Mouse (Mus musculus) kidney, embryonic 14.5 days (tissue): ENCODE data around the gene Tmem52b. TPM values are rescaled to one million over a fixed set of nuclear protein-coding genes. Genes with fewer than 3 reads are reported as not detected.

Source experiments
- ATAC-seq: fragments of 200-750 bp; cut with Nextera tagmentation; 2 replicates; pipeline ENCODE4 v1.8.0; 2017; ENCODE audit warnings: moderate number of reproducible peaks, mild to moderate bottlenecking, moderate TSS enrichment, moderate library complexity; ENCODE audit not compliant: low FRiP score, low TSS enrichment
- H3K27ac ChIP-seq: fragments of 300-500 bp; sonication (generic); 2 replicates; pipeline ENCODE4 v1.5.1; 2014; ENCODE audit warnings: low read depth, mild to moderate bottlenecking, low read length, moderate library complexity, mixed read lengths
- H3K27me3 ChIP-seq: fragments of 300-500 bp; sonication (generic); 2 replicates; pipeline ENCODE4 v1.6.1; 2014; ENCODE audit warnings: mild to moderate bottlenecking, low read length; ENCODE audit not compliant: control insufficient read depth, insufficient read depth
- H3K36me3 ChIP-seq: fragments of 300-500 bp; sonication (generic); 2 replicates; pipeline ENCODE4 v1.6.1; 2014; ENCODE audit warnings: low read length, mixed read lengths; ENCODE audit not compliant: control insufficient read depth, insufficient read depth
- H3K4me1 ChIP-seq: fragments of 300-500 bp; sonication (generic); 2 replicates; pipeline ENCODE4 v1.6.1; 2014; ENCODE audit warnings: low read length, mixed read lengths; ENCODE audit not compliant: control insufficient read depth, insufficient read depth
- H3K4me2 ChIP-seq: fragments of 300-500 bp; sonication (generic); replicated peaks from 2 replicates; pipeline ENCODE4 v1.6.1; 2014; ENCODE audit warnings: low read depth, mild to moderate bottlenecking, low read length
- H3K4me3 ChIP-seq: fragments of 300-500 bp; sonication (generic); 2 replicates; pipeline ENCODE4 v1.5.1; 2014; ENCODE audit warnings: mild to moderate bottlenecking, low read length
- H3K9ac ChIP-seq: fragments of 300-500 bp; sonication (generic); 2 replicates; pipeline ENCODE4 v1.6.1; 2014; ENCODE audit warnings: low read depth, mild to moderate bottlenecking, low read length, moderate library complexity
- H3K9me3 ChIP-seq: fragments of 300-500 bp; sonication (generic); 2 replicates; pipeline ENCODE4 v1.6.1; 2016; ENCODE audit warnings: low read length; ENCODE audit not compliant: control insufficient read depth
- WGBS: fragments of 180-500 bp; shearing (Covaris S2); extraction: QIAGEN DNeasy Blood & Tissue Kit; methylation state at CpG from one replicate; pipeline ENCODE4 v1.1.7; 2014; 5-methylcytosine and 5-hydroxymethylcytosine counted together
- polyA plus RNA-seq: library from polyadenylated mRNA; unstranded; fragments of >200 nt; fragmentation: Nextera tagmentation; extraction: Ambion mirVana; gene quantifications from 2 replicates; pipeline ENCODE4 v1.2.1, GENCODE M21; 2014

Gene Tmem52b
- polyA plus RNA-seq, 1 experiment from 2014 or later = 38.3 TPM

DNA sequence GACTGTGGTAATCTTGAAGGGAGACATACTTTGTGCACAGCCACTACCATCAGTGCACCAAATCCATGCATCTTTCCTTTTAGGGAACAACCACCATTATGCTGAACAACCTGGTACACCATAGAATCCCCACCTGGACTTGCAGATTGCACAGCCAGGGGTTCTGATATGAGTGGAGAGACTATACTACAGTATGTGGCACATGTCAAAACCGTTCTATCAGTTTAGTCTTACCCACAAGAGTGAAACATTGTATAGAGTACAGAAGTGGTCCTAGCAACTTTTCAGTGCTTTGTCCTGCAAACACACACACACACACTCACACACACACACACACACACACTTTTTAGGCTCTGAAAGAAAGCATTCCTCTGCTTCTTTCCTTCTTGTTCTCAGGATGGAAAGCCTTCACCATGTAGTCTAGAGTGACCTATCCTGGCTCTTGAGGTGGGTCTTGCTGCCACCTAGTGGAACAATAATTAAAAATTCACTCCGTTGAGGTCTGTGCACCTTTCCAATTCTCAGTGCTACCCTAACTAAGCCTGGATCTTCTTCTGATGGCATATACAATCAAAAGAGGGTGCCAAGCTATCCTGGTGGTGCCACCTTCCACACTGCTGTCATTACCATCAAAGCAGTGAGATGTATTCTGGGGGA lies 5.5 kb downstream of the Tmem52b start:
- Histone ChIP-seq H3K27ac (no peak overlapping the region), H3K9me3 (no peaks in the 10 kb centered on the region), H3K27me3 (no peaks in the 10 kb centered on the region), H3K4me3 (no peak overlapping the region), H3K9ac (no peak overlapping the region), H3K4me2 (no peak overlapping the region), H3K4me1 (peaks cover 4% of the 10 kb centered on the region; the same call in 1 of the 2 replicates), H3K36me3 (no peaks in the 10 kb centered on the region)
- ATAC-seq = peak; percentile 89
- WGBS = 50% methylated on average over 2 of the region's 2 CpGs

DNA sequence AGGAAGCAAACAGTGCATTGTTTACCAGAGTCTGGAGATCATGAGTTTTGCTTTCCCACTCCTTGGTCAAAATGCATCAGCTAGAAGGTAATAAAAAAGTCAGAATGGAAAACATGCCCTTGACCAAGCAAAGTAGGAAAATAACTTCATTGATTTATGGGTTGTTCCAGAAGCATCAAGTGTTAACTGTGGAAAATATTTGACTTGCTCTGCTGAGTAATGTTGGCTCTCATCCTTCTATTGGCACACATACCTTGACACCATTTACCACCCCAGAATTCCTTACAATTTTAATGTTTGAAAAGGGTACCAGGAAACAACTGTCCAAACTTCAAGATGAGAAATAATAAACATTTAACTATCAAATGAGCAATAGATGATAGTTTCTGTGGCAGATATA lies 13.7 kb downstream of the Tmem52b start:
- Histone ChIP-seq H3K27me3 (no peaks in the 10 kb centered on the region), H3K36me3 (no peaks in the 10 kb centered on the region), H3K9ac (no peak overlapping the region), H3K4me2 (no peak overlapping the region), H3K4me3 (no peak overlapping the region), H3K27ac (no peak overlapping the region), H3K4me1 (no peaks in the 10 kb centered on the region), H3K9me3 (no peaks in the 10 kb centered on the region)
- no peak for ATAC-seq

DNA sequence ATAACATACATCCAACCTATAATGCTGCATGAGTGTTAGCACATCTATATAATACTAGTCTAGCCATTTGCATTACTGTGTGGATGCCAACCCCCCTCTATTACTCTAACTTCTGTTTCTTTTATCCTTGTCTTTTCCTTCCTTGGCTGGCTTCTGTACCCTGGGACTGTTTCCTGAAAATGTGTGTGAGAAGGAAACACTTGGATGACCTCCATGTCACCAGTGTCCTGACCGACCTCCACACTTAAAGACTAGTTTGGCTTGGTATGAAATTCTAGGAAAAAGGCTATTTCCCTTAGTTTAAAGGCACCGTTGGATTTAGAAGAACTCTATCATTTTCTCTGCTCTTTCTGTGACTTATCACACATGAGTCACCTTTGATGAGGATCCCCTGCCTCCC lies 15.1 kb downstream of the Tmem52b start:
- Histone ChIP-seq H3K9ac (no peak overlapping the region), H3K36me3 (no peaks in the 10 kb centered on the region), H3K4me1 (0 out of 2 replicates have a peak, but pooled peaks cover 3% of the 10 kb centered on the region), H3K27ac (no peak overlapping the region), H3K9me3 (no peaks in the 10 kb centered on the region), H3K4me3 (no peak overlapping the region), H3K4me2 (no peak overlapping the region), H3K27me3 (no peaks in the 10 kb centered on the region)
- WGBS = 70% methylated on average over 2 of the region's 2 CpGs
- ATAC-seq = no peak

DNA sequence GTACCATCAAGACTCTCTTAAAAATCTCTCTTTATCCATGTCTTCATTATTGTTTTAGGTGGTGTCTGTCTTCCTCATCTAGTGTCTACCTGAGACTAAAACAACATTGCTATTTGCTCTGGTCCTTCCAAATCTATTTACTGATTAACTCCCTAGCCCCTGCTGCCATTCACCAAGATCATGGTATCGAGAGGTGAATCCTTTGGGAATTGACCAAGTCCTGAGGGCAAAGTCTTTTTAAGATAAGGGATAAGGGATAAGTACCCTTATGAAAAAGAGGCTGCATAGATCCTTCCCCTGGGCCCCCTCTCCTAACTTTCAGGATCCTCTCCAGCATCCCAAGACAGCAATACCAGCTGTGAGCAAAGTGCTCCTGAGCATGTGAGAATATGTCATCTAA lies 17.2 kb downstream of the Tmem52b start:
- Histone ChIP-seq H3K4me2 (no peak overlapping the region), H3K27ac (no peak overlapping the region), H3K9ac (no peak overlapping the region), H3K27me3 (no peaks in the 10 kb centered on the region), H3K4me1 (peaks cover 11% of the 10 kb centered on the region; the same call in 1 of the 2 replicates), H3K4me3 (no peak overlapping the region), H3K9me3 (no peaks in the 10 kb centered on the region), H3K36me3 (no peaks in the 10 kb centered on the region)
- ATAC-seq = no peak
- WGBS = 71% methylated on average over 1 of the region's 1 CpGs

DNA sequence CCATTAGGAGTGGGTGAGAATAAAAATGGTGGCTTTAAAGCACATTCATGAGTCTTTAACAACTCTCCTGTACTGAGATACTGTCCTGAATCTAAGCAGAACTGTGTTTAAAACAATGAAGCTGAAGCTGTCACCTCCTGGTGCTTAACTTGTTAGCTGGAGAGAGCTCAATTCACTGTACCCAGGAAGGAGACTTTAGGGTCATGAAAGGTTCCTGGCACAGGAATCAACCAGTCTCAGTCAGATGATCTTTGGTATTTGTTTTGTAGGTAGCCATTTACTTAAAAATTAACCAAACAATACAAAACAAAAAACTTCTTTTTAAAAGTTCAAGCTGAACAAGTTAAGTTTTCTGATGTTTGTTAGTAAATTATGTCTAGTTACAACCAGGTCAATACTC lies 17.9 kb downstream of the Tmem52b start:
- Histone ChIP-seq H3K9ac (no peak overlapping the region), H3K4me3 (no peak overlapping the region), H3K9me3 (no peaks in the 10 kb centered on the region), H3K4me1 (peaks cover 14% of the 10 kb centered on the region; the same call in 1 of the 2 replicates), H3K36me3 (no peaks in the 10 kb centered on the region), H3K4me2 (no peak overlapping the region), H3K27me3 (no peaks in the 10 kb centered on the region), H3K27ac (no peak overlapping the region)
- no peak for ATAC-seq

DNA sequence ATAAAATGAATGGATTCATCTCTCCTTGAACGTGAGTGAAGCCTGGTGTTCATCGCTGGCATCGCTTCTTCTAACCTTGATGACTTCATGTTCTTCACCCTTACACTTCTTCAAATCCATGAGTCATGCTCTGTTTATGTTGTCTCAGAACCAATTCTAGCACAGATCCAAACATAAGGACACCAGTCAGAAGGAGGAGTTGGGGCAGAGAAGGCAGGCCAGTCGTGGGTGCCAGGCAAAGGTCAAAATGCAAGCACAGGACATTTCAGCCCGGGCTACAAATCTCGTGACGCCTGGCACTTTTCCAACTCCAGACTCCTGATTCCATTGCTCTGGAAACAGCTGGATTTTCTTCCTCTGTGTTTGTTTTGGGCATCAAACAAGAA lies 20.2 kb downstream of the Tmem52b start:
- ATAC-seq = peak; percentile 67
- H3K9me3 ChIP-seq = no peaks in the 10 kb centered on the region
- peaks cover 14% of the 10 kb centered on the region; the same call in 1 of the 2 replicates for H3K4me1 ChIP-seq
- peak overlapping the region; percentile 56 for H3K4me2 ChIP-seq
- peak overlapping the region; percentile 91 for H3K4me3 ChIP-seq
- 27% methylated on average over 7 of the region's 7 CpGs for WGBS
- H3K27me3 ChIP-seq = no peaks in the 10 kb centered on the region
- H3K27ac ChIP-seq = peak overlapping the region; percentile 12; the same call in 1 of the 2 replicates
- H3K9ac ChIP-seq = peak overlapping the region; percentile 68; the same call in 1 of the 2 replicates
- H3K36me3 ChIP-seq = peaks cover 2% of the 10 kb centered on the region; the same call in 1 of the 2 replicates

DNA sequence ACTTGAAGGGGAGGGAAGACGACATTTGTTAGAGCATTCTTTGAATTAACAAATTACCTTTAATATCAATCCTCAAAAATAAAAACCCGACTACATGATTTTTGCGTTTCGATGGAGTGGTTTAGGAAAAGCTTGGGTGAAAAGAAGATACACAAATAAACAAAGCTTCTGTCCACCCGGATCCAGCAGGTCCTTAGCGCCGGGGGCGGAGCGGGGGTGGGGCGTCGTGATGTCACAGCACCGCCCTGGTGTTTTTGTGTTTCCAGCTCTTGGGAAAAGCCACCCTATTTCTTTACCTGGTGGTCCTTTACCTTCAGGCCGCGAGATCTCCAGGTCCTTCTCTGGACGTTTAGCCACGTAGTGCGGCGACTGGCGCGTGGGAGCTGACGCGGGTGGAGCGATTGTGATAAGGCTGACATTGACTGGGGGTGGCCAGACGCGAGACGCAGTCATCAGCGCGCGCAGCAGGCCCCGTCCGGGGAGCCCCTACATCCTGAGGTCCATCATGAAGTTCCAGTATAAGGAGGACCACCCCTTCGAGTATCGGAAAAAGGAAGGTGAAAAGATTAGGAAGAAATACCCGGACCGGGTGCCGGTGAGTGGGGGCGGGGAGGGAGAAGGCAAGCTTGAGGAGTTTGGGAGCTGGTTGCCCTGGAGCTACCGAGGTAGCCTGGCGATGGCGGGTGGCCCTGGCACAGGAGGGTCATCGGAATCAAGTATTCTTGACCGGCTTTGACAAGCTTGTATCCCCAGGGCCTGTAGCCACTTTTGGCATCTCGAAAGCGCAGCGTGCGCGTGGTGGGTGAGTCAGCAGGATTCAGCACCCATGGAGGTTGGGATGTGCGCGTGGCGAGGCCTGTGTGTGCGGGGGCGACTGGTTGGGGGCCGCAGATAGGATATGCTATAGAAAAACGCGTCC lies 20.8 kb downstream of the Tmem52b start, which contains the start of gene Gabarapl1:
TSS of gene Gabarapl1 (plus strand) at position 219 of the 919 bp plus-strand sequence.
- H3K9me3 ChIP-seq = no peaks in the 10 kb centered on the region
- H3K9ac ChIP-seq = peak within 1 kb of the TSS; percentile 68
- whole genome bisulfite sequencing = under 1% methylated on average over 55 of the region's 55 CpGs
- H3K4me3 ChIP-seq = peak within 1 kb of the TSS; percentile 91
- peaks cover 14% of the 10 kb centered on the region; the same call in 1 of the 2 replicates for H3K4me1 ChIP-seq
- H3K4me2 ChIP-seq = peak within 1 kb of the TSS; percentile 56
- peak within 1 kb of the TSS; percentile 73 for H3K27ac ChIP-seq
- peak; percentile 87 for ATAC-seq
- peaks cover 8% of the 10 kb centered on the region; the same call in 1 of the 2 replicates for H3K36me3 ChIP-seq
- no peaks in the 10 kb centered on the region for H3K27me3 ChIP-seq

DNA sequence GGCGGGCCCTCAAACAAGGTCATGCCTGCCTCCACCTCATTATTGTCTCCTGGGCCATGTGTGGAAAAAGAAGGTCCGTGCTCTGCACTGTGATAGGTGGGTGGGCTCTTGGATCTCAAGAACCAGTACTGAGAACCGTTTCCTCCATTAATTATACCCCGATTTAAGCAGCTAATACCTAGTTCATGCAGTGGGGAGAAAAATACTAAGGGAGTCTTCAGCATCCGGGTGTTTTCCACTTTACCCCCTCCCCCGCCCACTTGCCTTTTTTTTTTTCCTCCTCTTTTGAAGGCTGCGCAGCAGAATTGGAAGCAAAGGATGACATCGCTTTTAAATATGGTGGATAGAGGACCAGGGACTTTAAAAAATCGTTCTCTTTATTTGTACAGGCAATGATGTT lies 21.7 kb downstream of the Tmem52b start:
- Histone ChIP-seq H3K27me3 (no peaks in the 10 kb centered on the region), H3K4me3 (peak overlapping the region; percentile 91), H3K9ac (peak overlapping the region; percentile 68), H3K36me3 (peaks cover 16% of the 10 kb centered on the region; the same call in 1 of the 2 replicates), H3K27ac (no peak overlapping the region), H3K4me1 (peaks cover 14% of the 10 kb centered on the region; the same call in 1 of the 2 replicates), H3K4me2 (peak overlapping the region; percentile 56), H3K9me3 (no peaks in the 10 kb centered on the region)
- 14% methylated on average over 9 of the region's 9 CpGs for WGBS
- ATAC-seq = peak; percentile 18
